Mouse (Mus musculus) hindbrain, postnatal 0 days (tissue): Measurements from ENCODE around the gene Dpf1. TPM values are rescaled to one million over a fixed set of nuclear protein-coding genes. Genes with fewer than 3 reads are reported as not detected.
A peak's percentile ranks its signal among the peaks of the same experiment; 100 is the strongest.

Experiments
- ATAC-seq: fragments of 200-750 bp; cut with Nextera tagmentation; 2 replicates; pipeline ENCODE4 v1.8.0; 2017; ENCODE audit warnings: mild to moderate bottlenecking, moderate TSS enrichment, moderate library complexity
- DNase-seq: peaks from one replicate; pipeline ENCODE4 v3.0.0-alpha.2; 2015; ENCODE audit warnings: low spot score
- H3K27ac ChIP-seq: fragments of 300-500 bp; sonication (generic); 2 replicates; pipeline ENCODE4 v1.5.1; 2014; ENCODE audit warnings: mild to moderate bottlenecking
- H3K27me3 ChIP-seq: fragments of 300-500 bp; sonication (generic); 2 replicates; pipeline ENCODE4 v1.6.1; 2014; ENCODE audit warnings: low read length, mixed read lengths; ENCODE audit not compliant: insufficient read depth
- H3K36me3 ChIP-seq: fragments of 300-500 bp; sonication (generic); 2 replicates; pipeline ENCODE4 v1.6.1; 2014; ENCODE audit warnings: low read length, mixed read lengths; ENCODE audit not compliant: insufficient read depth
- H3K4me1 ChIP-seq: fragments of 300-500 bp; sonication (generic); 2 replicates; pipeline ENCODE4 v1.6.1; 2014; ENCODE audit warnings: antibody characterized with exemption, low read length, mixed read lengths; ENCODE audit not compliant: insufficient read depth
- H3K4me2 ChIP-seq: fragments of 300-500 bp; sonication (generic); 2 replicates; pipeline ENCODE4 v1.6.1; 2014; ENCODE audit warnings: low read depth, mild to moderate bottlenecking, low read length, moderate library complexity, mixed read lengths
- H3K4me3 ChIP-seq: fragments of 300-500 bp; sonication (generic); 2 replicates; pipeline ENCODE4 v1.5.1; 2014; ENCODE audit warnings: low read length
- H3K9ac ChIP-seq: fragments of 300-500 bp; sonication (generic); replicated peaks from 2 replicates; pipeline ENCODE4 v1.6.1; 2014; ENCODE audit warnings: mild to moderate bottlenecking, low read length, moderate library complexity, mixed read lengths
- H3K9me3 ChIP-seq: fragments of 300-500 bp; sonication (generic); 2 replicates; pipeline ENCODE4 v1.6.1; 2016; ENCODE audit warnings: low read length, mixed read lengths
- CTCF ChIP-seq: IDR thresholded peaks from 2 replicates; pipeline ENCODE4 v1.5.1; 2016; ENCODE audit warnings: antibody characterized with exemption, control low read depth, low read depth
- WGBS: fragments of 180-500 bp; shearing (Covaris S2); extraction: QIAGEN DNeasy Blood & Tissue Kit; methylation state at CpG from one replicate; pipeline ENCODE4 v1.1.7; 2014; 5-methylcytosine and 5-hydroxymethylcytosine counted together
- polyA plus RNA-seq: library from polyadenylated mRNA; unstranded; fragments of >200 nt; fragmentation: Nextera tagmentation; extraction: Ambion mirVana; gene quantifications from 2 replicates; pipeline ENCODE4 v1.2.1, GENCODE M21; 2015
- total RNA-seq: library from RNA; depleted of rRNA; stranded (reverse); fragments of >200 nt; gene quantifications from 2 replicates; pipeline ENCODE4 v1.2.3, GENCODE M21; 2014

Dpf1 gene
- total and polyA plus RNA-seq, 2 experiments from 2014 or later, result 111 to 158 TPM

DNA sequence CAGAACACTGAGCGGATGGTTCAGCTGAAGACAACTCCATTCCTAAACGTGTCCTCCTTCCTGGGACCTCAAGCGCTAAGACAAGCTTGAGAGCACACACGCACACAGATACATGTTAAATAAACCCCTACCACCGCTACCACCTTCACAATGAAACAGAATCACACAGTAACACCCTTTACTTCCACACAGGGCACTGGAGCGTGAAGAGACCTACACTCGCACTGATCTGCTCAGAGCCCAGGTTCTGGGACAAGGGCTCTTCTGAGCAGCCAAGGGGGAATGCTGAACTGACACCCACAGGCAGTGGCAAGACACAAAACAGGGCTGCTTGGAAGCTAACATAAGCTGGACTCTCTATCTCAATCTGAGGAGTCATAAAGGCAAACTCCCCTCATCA lies 38.1 kb upstream of the Dpf1 start:
- no peak for TF ChIP-seq CTCF
- H3K27ac ChIP-seq, result no peak overlapping the region
- H3K4me1 ChIP-seq, result no peaks in the 10 kb centered on the region
- DNase-seq (no peak), ATAC-seq (no peak)
- H3K4me3 ChIP-seq, result no peak overlapping the region
- H3K9ac ChIP-seq, result no peak overlapping the region
- H3K36me3 ChIP-seq, result no peaks in the 10 kb centered on the region
- WGBS, result 82% methylated on average over 7 of the region's 7 CpGs
- no peaks in the 10 kb centered on the region for H3K9me3 ChIP-seq
- H3K4me2 ChIP-seq, result no peak overlapping the region
- no peaks in the 10 kb centered on the region for H3K27me3 ChIP-seq

DNA sequence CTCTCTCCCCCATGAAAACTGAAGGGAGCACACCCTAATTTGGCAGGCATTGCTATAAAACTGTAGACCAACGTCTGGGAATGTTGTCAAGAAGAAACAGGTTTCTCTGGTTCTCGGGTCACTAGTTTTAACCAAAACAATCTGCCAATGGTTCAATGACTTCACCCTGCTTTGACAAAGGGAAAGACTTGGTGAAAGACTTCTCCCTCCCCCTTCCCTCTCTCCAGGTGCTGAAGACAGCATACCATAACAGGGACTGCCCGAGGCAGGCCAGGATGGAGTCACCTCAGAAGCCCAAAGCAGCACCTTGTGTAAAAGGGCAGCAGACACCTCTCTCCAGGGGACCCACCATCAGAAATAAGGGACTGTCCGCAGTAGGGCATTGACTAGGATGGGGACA lies 36.8 kb upstream of the Dpf1 start:
- H3K4me2 ChIP-seq, result no peak overlapping the region
- H3K27me3 ChIP-seq, result no peaks in the 10 kb centered on the region
- no peaks in the 10 kb centered on the region for H3K4me1 ChIP-seq
- WGBS, result 53% methylated on average over 4 of the region's 4 CpGs
- no peak for TF ChIP-seq CTCF
- H3K27ac ChIP-seq, result no peak overlapping the region
- H3K9ac ChIP-seq, result no peak overlapping the region
- ATAC-seq (no peak), DNase-seq (no peak)
- no peaks in the 10 kb centered on the region for H3K9me3 ChIP-seq
- no peak overlapping the region for H3K4me3 ChIP-seq
- H3K36me3 ChIP-seq, result no peaks in the 10 kb centered on the region

DNA sequence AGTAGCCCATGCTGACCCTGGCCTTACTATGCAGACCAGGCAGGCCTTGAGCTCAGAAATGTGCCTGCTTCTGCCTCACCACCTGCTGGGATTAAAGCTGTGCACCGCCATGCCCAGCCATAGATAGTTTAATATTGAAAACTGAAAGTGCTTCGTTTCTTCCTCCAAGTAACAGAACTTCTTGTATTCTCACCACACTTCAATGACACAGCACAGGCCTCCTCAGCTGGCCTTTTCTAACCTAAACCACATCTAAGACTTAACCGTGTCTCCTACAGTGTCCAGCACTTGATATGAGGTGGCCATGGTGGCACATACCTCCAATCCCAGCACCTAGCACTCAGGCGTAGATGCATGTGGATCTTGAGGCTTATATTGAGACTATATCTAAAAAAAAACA lies 33.3 kb upstream of the Dpf1 start:
- H3K9ac ChIP-seq, result no peak overlapping the region
- H3K9me3 ChIP-seq, result no peaks in the 10 kb centered on the region
- H3K4me1 ChIP-seq, result no peaks in the 10 kb centered on the region
- DNase-seq (no peak), ATAC-seq (no peak)
- H3K4me3 ChIP-seq, result no peak overlapping the region
- 85% methylated on average over 4 of the region's 4 CpGs for WGBS
- no peak for TF ChIP-seq CTCF
- H3K27ac ChIP-seq, result no peak overlapping the region
- H3K4me2 ChIP-seq, result no peak overlapping the region
- H3K27me3 ChIP-seq, result no peaks in the 10 kb centered on the region
- no peaks in the 10 kb centered on the region for H3K36me3 ChIP-seq

DNA sequence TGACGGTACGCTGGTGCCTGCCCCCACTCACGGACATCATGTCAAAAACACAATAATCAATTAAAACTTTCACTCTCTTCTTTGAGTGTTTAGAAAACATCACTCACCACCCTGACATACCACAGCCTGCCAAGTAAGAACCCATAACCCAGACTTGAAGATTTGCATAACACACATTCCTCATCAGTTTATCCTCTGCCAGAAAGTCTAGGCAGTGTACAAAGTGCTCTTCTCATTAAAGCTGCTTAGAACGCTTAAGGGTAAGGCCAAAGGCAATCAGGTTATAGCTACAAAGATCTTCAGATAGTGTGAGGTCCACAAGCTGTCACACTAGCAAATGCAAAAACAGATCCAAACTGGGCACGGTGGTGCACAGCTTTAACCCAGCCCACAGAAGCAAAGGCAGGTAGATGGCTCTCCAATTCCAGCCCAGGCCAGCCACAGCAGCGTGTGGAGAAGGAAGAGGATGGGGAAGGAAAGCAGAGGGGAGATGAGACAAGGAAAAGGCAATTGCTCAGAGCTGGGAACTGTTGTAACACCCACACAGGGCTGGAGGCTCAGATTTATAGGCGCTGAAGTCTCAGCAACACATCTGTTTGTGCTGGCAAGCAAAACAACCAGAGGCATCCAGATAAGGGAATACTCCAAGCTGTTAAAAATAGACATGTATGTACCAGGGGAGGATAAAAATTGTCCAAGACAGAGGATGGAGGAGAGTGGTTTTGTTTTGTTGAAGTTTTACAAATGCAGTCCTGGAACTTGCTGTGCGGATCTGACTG lies 31.9 kb upstream of the Dpf1 start:
- DNase-seq, result no peak
- no peak overlapping the region for H3K27ac ChIP-seq
- H3K36me3 ChIP-seq, result no peaks in the 10 kb centered on the region
- no peak overlapping the region for H3K4me2 ChIP-seq
- H3K4me1 ChIP-seq, result no peaks in the 10 kb centered on the region
- 0 out of 2 replicates have a peak overlapping the region, but pooled peaks have one; percentile 17 for H3K9ac ChIP-seq
- 78% methylated on average over 8 of the region's 8 CpGs for WGBS
- no peak for ATAC-seq
- no peaks in the 10 kb centered on the region for H3K27me3 ChIP-seq
- no peak overlapping the region for H3K4me3 ChIP-seq
- TF ChIP-seq CTCF, result no peak
- H3K9me3 ChIP-seq, result no peaks in the 10 kb centered on the region

DNA sequence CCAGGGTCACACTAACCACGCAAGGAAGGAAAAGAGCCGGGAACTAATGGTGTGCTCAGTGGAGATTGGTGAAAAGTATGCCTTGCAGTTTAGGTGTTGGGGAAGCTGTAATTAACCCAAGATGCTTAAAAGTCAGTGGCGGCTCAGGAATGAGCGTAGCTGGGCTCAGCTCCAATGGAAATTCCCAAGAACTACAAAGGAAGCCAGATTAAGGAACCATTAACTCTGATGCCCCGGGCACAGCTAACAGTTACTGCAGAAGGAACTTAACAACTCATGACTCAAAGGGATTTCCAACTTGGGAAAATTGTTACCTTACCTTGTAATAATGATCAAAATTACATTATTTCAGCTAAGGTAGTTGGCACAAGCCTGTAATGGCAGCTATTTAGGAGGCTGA lies 27.0 kb upstream of the Dpf1 start:
- DNase-seq, result no peak
- 65% methylated on average over 5 of the region's 5 CpGs for WGBS
- Histone ChIP-seq H3K27ac (no peak overlapping the region), H3K27me3 (no peaks in the 10 kb centered on the region), H3K36me3 (no peaks in the 10 kb centered on the region), H3K4me2 (no peak overlapping the region), H3K9ac (no peak overlapping the region), H3K4me3 (no peak overlapping the region), H3K9me3 (no peaks in the 10 kb centered on the region), H3K4me1 (peaks cover 2% of the 10 kb centered on the region; the same call in 1 of the 2 replicates)
- no peak for TF ChIP-seq CTCF
- ATAC-seq, result no peak

DNA sequence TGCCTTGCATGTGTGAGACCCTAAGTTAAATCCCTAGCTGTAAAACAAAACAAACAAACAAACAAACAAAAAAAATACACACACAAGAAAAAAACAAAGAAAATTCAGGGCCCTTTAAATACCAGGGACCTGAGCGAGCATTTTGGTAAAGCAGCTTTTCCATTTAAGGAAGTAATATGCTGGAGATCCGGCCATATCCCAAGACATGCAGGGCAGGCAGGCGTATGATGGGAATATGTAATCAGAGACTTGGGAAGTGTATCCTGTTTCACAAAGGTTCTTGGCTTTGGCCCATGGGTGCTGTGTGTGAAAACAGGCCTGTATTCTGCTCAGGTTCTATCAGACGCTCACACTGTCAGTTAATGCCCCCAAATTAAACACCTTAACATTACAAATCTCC lies 26.2 kb upstream of the Dpf1 start:
- H3K27ac ChIP-seq, result no peak overlapping the region
- H3K36me3 ChIP-seq, result no peaks in the 10 kb centered on the region
- WGBS, result 89% methylated on average over 4 of the region's 4 CpGs
- ATAC-seq (no peak), DNase-seq (no peak)
- no peak overlapping the region for H3K4me2 ChIP-seq
- no peak overlapping the region for H3K9ac ChIP-seq
- H3K4me1 ChIP-seq, result peaks cover 6% of the 10 kb centered on the region; the same call in 1 of the 2 replicates
- TF ChIP-seq CTCF, result no peak
- H3K9me3 ChIP-seq, result no peaks in the 10 kb centered on the region
- H3K27me3 ChIP-seq, result no peaks in the 10 kb centered on the region
- H3K4me3 ChIP-seq, result no peak overlapping the region

DNA sequence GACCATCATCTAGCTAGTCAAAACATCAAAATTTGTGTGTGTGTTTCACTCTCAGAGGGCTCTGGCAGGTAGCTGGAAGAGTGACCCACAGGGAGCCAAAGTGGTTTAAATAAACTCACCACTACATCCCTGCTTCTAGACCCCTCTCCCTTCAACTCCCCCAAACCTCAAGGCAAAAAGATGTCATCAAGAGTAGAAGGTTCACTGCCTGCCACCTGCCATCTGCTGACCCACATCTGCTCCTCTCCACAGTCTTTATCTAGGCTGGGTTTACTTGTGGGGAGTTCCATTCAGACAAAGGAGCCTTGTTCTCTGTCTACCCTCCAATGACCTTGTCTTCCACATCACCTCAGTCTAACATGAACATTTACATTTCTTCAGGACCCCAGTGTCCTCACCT lies 24.5 kb upstream of the Dpf1 start:
- H3K36me3 ChIP-seq, result no peaks in the 10 kb centered on the region
- no peak overlapping the region for H3K4me3 ChIP-seq
- no peak overlapping the region for H3K27ac ChIP-seq
- no peak overlapping the region for H3K4me2 ChIP-seq
- no peak for ATAC-seq
- TF ChIP-seq CTCF, result no peak
- peaks cover 6% of the 10 kb centered on the region; the same call in 1 of the 2 replicates for H3K4me1 ChIP-seq
- H3K9ac ChIP-seq, result no peak overlapping the region
- H3K9me3 ChIP-seq, result no peaks in the 10 kb centered on the region
- DNase-seq, result no peak
- H3K27me3 ChIP-seq, result no peaks in the 10 kb centered on the region
